Mouse (Mus musculus): ENCODE results near the gene Vmn1r211.
"Not testable (repeated sequence)": the region's sequence is repeated elsewhere in the genome, so short reads cannot be mapped to it uniquely, and the experiment has no call there.

Vmn1r211 gene

DNA sequence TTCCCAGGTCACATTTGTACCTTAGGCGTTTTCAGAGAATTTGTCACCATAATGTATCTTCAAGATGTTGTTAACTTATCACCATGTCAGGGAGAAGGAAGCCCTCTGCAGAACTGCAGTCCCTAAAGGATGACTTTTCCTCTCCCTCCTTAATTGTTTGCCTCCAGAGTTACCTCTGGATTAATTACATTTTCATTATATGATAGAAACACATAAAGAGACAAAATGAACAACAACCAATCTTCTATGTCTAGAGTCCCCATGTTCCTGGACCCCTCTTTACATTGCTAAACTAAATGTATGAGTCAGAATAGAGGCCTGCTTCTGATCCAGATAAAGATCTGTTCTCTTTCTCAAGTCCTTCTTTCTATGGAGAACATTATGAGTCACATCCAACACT is at the start of gene Vmn1r211:
Gene Vmn1r211 (minus strand): TSS at position 101 of the 400 bp plus-strand sequence.
- no peak for DNase-seq (ENCODE audit: low spot score)

DNA sequence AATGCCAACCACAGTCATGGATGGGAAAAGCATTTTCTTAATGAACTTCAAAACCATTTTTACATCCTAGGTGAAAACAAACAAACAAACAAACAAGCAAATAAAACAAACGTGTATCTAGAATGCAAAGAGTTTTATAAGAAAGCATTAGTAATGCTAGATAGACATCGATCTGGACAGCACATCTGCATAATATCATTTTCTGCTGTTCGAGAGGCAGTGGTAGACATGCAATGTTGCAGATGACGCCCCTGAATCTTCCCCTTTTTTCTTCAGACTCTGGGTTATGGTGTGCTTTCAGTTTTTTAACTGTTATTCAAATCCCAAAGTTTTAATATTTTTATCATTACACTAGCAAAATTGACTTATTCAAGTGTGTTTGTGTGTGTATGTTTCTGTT is 26.7 kb upstream of the Vmn1r211 start, which contains the start of gene Vmn1r212:
Gene Vmn1r212 (minus strand): TSS at position 101 of the 400 bp plus-strand sequence.
- no peak for DNase-seq (ENCODE audit: low spot score)

DNA sequence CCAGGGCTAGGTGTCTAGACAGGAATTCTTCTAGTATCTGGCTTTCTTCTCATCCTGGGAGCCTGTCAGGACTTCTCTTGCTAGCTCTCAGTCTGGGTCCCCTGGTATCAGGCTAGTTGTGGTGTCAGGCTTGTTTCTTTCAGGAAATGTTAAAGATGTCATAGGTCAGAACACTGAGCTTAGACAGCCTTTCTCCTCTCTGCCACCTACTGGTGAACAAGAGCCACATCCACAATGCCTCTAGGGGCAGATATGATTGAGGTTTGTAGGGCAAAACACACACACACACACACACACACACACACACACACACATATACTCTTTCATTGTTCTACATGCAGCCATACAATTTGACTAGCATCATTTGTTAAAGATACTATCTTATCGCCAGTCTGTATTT is 21.9 kb upstream of the Vmn1r211 start:
- no peak for DNase-seq (ENCODE audit: low spot score)

DNA sequence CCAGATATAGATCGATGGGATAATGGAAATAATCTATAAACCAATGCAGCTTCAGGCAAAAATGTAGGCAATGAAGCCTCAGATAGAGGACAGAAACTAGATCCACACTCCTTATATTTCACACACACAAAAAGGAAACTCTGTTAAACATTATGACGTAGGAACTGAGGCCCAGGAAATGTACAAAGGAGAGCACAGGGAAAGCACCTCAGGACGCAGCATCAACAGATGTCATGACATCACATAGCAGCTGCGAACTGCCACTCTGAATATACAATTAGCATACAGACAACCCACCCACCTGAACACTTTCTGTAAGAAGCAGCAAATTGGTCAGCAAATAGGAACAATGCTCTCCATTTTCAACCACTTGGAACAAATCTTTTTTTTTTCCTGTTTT is 2.6 kb downstream of the Vmn1r211 start:
- no peak for DNase-seq (ENCODE audit: low spot score)

DNA sequence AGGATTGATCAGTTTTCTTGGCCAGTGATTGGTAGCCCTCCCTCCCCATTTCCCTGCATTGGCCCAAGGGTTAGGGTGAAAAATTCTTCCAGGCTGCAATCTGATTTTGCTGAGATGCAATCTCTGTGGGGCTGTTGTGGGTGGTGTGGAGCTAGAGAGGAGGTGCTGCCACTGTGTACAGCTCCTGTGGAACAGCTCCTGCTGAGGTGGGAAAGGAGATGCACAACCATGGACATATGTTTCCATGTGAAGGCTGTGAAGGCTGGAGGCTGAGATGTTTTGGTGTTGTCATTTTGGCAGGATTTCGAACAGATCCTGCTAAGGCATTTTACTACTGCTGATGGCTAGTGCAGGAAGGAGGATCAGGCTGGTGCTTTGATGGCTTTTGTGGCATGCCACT is 10.6 kb downstream of the Vmn1r211 start:
- DNase-seq (ENCODE audit: low spot score) = no peak

DNA sequence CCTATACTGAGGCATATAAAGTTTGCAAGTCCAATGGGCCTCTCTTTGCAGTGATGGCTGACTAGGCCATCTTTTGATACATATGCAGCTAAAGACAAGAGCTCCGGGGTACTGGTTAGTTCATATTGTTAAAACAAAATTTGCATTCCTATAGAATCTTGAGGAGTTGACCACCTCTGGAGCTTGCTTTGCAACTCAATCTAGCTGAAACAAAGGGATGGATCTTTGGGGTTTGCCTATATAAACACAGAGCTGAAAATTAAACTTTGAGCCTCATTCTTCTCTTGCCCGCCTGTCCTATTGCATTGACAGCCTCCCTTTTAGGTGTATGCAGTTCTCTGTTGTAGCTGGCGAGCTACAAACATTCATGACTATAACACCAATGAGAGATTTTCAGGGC is 13.1 kb downstream of the Vmn1r211 start:
- DNase-seq (ENCODE audit: low spot score) = not testable (repeated sequence)

DNA sequence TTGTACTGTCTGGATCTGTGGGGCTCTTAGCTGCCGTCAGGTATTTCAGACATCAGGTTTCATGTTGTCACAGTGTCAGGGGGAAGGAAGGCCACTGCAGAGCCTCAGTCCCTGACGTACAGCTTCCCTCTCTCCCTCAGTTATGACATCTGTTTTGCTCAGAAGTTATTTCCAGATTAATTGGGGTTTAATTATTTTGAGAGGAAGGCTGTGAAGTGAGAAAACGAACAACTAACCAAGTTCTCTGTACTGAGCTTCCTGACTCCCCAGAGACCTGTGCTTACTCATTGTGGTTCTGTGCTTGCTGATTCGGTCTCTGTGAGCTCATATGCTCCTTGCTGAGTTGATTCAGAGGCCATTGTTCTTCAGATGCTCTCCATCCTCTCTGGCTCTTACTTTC is 26.1 kb downstream of the Vmn1r211 start, which contains the start of gene Vmn1r210:
Gene Vmn1r210 (minus strand): TSS at position 101 of the 400 bp plus-strand sequence.
- DNase-seq (ENCODE audit: low spot score) = no peak

DNA sequence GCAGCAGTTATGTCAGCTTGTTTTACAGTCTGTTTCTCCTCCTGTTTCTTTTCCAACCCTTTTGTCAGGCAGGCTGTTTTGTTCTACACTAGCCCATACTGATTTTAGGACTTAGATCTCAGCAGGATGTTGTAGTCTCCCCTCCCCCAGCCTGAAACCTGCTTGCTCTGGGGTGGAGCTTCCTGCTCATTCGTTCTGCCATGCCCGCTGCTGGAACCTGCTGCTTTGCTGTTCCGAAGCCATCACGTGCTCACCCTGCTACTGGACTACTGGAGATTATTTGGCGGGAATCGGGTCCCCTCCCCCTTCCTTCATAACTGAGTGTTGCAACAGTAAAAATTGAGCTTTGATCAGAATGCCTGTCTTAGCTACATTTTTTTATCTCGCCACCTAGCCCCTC is 28.0 kb downstream of the Vmn1r211 start:
- not testable (repeated sequence) for DNase-seq (ENCODE audit: low spot score)

DNA sequence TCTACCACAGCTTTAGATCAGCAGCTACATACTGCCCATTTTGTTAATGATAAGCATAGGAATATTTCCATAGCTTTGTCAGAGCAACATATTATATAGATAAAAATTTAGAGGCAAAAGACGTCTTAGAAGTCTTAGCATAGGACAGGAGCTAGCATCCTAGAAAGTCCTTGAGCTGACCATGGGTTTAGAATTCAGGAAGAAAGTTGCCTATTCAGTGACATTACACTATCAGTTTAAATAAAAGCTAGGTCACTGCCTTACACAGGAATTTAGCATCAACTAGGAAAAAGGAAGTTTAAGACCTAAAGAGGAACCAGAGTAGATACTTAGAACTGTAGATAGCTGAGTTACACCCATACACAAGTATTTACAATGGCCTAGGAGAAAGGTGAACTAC is 35.8 kb downstream of the Vmn1r211 start:
- not testable (repeated sequence) for DNase-seq (ENCODE audit: low spot score)

DNA sequence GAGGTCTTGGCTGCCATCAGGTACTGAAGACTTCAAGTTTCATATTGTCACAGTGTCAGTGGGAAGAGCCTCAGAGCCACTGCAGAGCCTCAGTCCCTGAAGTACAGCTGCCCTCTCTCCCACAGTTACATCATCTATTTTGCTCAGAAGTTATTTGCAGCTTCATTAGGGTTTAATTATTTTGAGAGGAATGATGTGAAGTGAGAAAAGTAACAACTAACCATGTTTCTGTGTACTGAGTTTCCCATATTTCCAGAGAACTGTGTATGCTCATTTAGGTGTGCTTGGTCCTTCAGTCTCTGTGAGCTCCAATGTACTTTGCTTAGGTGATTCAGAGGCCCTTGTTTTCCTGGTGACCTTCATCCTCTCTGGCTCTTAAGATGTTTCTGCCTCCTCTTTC is 47.8 kb downstream of the Vmn1r211 start, which contains the start of gene Vmn1r209:
Gene Vmn1r209 (minus strand): TSS at position 101 of the 400 bp plus-strand sequence.
- not testable (repeated sequence) for DNase-seq (ENCODE audit: low spot score)

Measured in T-cell, adult 2 months (primary cell).